Mouse (Mus musculus): ENCODE measurements around the gene Bpgm.

Gene Bpgm

GRCm38 (mm10) chr6:34475974-34476794 lies at the start of gene Bpgm:
Gene Bpgm (plus strand): TSS chr6:34476207.
- peak; percentile 99 for DNase-seq

GRCm38 (mm10) chr6:34439006-34439405 lies 37.0 kb upstream of the Bpgm start:
- DNase-seq = no peak

- DNase-seq = no peak
Measured at GRCm38 (mm10) chr6:34441556-34442257, 34.3 kb upstream of the Bpgm start.

GRCm38 (mm10) chr6:34443791-34444190 lies 32.2 kb upstream of the Bpgm start:
- DNase-seq = peak; percentile 33

- peak; percentile 76 for DNase-seq
Measured at GRCm38 (mm10) chr6:34447961-34448360, 28.0 kb upstream of the Bpgm start.

- DNase-seq = no peak
Measured at GRCm38 (mm10) chr6:34448696-34449095, 27.3 kb upstream of the Bpgm start.

- no peak for DNase-seq
Measured at GRCm38 (mm10) chr6:34452963-34453770, 22.8 kb upstream of the Bpgm start.

- DNase-seq = no peak
Measured at GRCm38 (mm10) chr6:34459456-34459855, 16.6 kb upstream of the Bpgm start.

GRCm38 (mm10) chr6:34460651-34461050 lies 15.4 kb upstream of the Bpgm start:
- DNase-seq = no peak

- DNase-seq = no peak
Measured at GRCm38 (mm10) chr6:34463582-34463981, 12.4 kb upstream of the Bpgm start.

GRCm38 (mm10) chr6:34471434-34472110 lies 4.4 kb upstream of the Bpgm start:
- no peak for DNase-seq

GRCm38 (mm10) chr6:34473346-34473745 lies 2.7 kb upstream of the Bpgm start:
- no peak for DNase-seq

- DNase-seq = no peak
Measured at GRCm38 (mm10) chr6:34474031-34474430, 2.0 kb upstream of the Bpgm start.

GRCm38 (mm10) chr6:34475391-34475790 lies 616 bp upstream of the Bpgm start:
- no peak for DNase-seq

GRCm38 (mm10) chr6:34478036-34478435 lies 2.0 kb downstream of the Bpgm start:
- DNase-seq = no peak

GRCm38 (mm10) chr6:34478677-34479360 lies 2.8 kb downstream of the Bpgm start:
- DNase-seq = no peak

- peak; percentile 72 for DNase-seq
Measured at GRCm38 (mm10) chr6:34479531-34479930, 3.5 kb downstream of the Bpgm start.

- no peak for DNase-seq
Measured at GRCm38 (mm10) chr6:34480749-34481148, 4.7 kb downstream of the Bpgm start.

GRCm38 (mm10) chr6:34481349-34481748 lies 5.3 kb downstream of the Bpgm start:
- no peak for DNase-seq

- DNase-seq = no peak
Measured at GRCm38 (mm10) chr6:34482842-34483241, 6.8 kb downstream of the Bpgm start.

- no peak for DNase-seq
Measured at GRCm38 (mm10) chr6:34483390-34483789, 7.4 kb downstream of the Bpgm start.

- DNase-seq = no peak
Measured at GRCm38 (mm10) chr6:34483811-34484210, 7.8 kb downstream of the Bpgm start.

Measured in kidney, postnatal 14 days (tissue).